Mouse (Mus musculus) mesoderm, embryonic 11.5 days (tissue): ENCODE measurements at regions not wholly inside any gene's neighbourhood (a gene's known extent, or its start where the extent isn't known, plus 50 kb on each side); places are given as distances from the start of the nearest gene placed in this dataset.

Experiments
- DNase-seq: peaks from one replicate; pipeline ENCODE4 v3.0.0-alpha.2; 2012; ENCODE audit warnings: low read depth, low spot score

DNA sequence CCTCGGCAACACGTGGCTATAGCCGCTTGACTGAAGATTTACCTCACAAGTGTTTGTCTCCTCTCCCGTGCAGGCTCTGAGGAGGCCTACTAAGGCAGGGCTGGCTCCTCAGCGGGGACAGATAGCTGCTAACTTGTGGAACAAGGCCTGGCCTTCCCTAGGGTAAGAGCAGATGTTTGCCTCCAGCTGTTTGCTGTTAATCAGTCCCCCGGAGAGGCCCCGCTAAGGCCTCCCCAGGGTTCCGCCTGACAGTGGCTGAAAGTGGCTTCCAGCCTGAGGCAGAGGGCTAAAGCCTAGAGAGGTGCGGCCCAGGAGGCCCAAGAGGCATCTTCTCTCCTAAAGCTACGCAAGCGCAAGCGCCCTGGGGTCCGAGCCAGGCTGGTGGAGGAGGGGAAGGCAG lies 52.1 kb upstream of the Dlx4 start:
- DNase-seq = no peak

GRCm38 (mm10) chr11:95200971-95201370 lies 54.9 kb upstream of the Dlx4 start:
- DNase-seq = no peak

DNA sequence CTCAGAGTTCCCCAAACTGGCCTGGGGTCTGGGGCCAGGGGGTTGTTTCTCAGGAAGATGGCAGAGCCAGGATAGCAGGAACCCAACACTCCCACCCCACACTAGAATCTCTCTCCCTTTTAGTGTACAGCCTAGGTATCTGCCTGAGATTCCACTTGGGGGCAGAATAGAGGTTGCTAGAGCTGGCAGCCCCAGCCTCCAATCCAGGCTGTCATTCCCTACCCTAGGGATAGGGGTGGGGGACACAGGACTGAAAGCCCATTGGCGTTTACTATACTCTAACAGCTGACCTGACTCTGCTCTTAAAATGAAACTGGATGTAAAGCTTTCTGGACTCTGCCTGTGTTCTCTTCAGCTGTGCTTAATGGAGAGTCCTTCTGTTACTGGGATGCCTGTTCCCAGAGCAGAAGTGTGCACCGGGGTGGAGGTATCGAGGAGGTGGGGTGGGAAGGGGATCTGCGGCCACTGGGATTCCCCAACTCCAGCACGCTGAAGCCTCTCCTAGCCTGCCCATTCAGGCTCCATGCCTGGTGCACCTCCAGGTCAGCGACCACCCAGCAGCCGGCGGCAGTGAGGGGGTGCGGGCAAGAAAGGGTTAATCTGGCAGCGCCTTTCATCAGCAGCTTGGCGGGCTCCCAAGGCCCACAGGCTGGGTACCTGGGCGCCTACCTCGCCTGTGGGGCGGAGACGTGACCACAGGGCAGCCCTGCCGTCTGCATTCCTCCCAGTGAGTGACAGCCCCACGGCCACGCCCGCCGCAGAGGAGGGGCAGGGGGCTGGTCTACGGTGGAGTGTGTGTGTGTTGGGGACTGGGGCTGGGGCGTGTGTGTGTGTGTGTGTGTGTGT lies 50.9 kb upstream of the Tac4 start:
- peak; percentile 66 for DNase-seq

DNA sequence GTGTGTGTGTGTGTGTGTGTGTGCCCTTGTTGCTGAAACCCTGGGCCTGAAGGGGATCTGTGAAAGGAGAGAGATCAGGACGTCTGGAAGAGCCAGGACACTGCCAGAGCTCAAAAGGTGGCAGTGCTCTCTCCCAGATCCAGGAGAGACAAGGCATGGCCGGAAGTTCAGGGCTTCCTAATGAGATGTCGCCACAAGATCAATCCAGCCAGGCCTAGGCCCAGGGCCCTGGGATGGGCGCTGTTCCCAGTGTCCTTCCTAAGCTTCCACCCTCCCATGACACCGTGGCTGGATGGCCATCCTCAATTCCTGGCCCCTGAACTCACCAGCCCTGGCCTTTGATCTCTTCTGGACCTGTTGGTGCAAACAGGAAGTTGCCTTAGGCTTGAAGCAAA lies 50.3 kb upstream of the Tac4 start:
- DNase-seq = no peak
